Comparison of ENCODE assay signal across 16 mouse cellular contexts in the genomic region with DNA sequence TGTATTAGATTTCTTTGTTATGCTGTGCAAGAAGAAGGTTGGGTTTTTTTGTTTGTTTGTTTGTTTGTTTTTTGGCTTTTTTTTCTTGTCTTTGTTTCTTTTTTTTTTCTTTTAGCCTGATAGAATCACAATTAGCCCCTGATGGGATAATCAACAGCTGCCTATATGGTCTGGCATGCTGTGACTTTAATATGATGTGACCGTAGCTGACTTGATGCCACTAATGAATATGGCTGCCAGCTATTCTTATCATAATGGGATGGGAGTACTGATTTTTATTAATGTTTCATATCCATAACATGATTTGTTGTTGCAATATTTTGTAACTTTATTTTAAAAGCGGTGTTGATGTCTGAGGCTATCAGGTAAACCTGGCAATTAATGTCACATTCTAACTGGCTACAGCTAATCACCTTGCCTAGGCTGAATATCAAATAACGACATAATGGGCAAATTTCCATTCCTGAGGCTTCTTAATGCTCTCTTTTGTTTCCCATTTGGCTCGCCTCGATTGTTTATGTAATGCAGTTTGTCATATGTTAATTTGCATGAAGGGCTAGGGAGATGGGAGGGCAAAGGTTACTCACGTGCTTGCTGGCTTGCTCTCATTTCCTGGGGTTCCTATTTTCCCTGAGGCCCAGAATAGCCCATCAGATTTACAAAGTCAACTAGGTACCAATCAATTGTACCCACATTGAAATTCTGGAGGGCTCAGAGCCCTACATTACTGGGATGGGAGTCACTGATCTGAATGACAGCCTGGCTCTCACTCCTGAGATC.
DNase-seq lines count a peak whose midpoint lies in the region; ATAC-seq and TF ChIP-seq lines count a peak whose summit lies in the region.
"Had no signal": no experiment of that assay in that cellular context is flagged by ENCODE, and none has a peak within 500 bp of the region (broad histone marks: within the 10 kb centered on the region; RNA-seq: fewer than 3 reads in every experiment).

No protein-coding gene starts in this region.

- no peaks in the 10 kb centered on the region for H3K27me3 ChIP-seq in forebrain, embryonic 16.5 days (replicated peaks; ENCODE audit: control insufficient read depth, insufficient read depth, low read length)
- no peaks in the 10 kb centered on the region for H3K27me3 ChIP-seq in forebrain, postnatal 0 days (ENCODE audit: insufficient read depth, low read length)
- H3K27me3 ChIP-seq in hindbrain, postnatal 0 days (ENCODE audit: insufficient read depth, low read length), result no peaks in the 10 kb centered on the region
- H3K27me3 ChIP-seq in neural tube, embryonic 14.5 days (ENCODE audit: control insufficient read depth, insufficient read depth, low read length), result no peaks in the 10 kb centered on the region
- H3K27me3 ChIP-seq: heart, embryonic 13.5 days; kidney, embryonic 15.5 days had no signal

- no peak overlapping the region for H3K9ac ChIP-seq in forebrain, embryonic 16.5 days (replicated peaks; ENCODE audit: low read depth, low read length)
- H3K9ac ChIP-seq in forebrain, postnatal 0 days, result no peak overlapping the region
- no peak overlapping the region for H3K9ac ChIP-seq in hindbrain, postnatal 0 days (replicated peaks; ENCODE audit: low read length)
- H3K9ac ChIP-seq in neural tube, embryonic 14.5 days (replicated peaks; ENCODE audit: low read depth, low read length), result no peak overlapping the region
- H3K9ac ChIP-seq: heart, embryonic 13.5 days; kidney, embryonic 15.5 days had no signal

- H3K4me3 ChIP-seq in forebrain, embryonic 16.5 days (replicated peaks; ENCODE audit: low read length), result no peak overlapping the region
- H3K4me3 ChIP-seq in forebrain, postnatal 0 days (ENCODE audit: low read depth, low read length), result no peak overlapping the region
- no peak overlapping the region for H3K4me3 ChIP-seq in hindbrain, postnatal 0 days (ENCODE audit: low read length)
- H3K4me3 ChIP-seq in neural tube, embryonic 14.5 days (ENCODE audit: low read depth, low read length), result no peak overlapping the region
- H3K4me3 ChIP-seq: heart, embryonic 13.5 days; kidney, embryonic 15.5 days had no signal

- 0 out of 2 replicates have a peak, but pooled peaks cover 4% of the 10 kb centered on the region for H3K4me1 ChIP-seq in forebrain, embryonic 16.5 days (replicated peaks; ENCODE audit: control insufficient read depth, insufficient read depth, low read length)
- H3K4me1 ChIP-seq in forebrain, postnatal 0 days (ENCODE audit: insufficient read depth), result no peaks in the 10 kb centered on the region
- no peaks in the 10 kb centered on the region for H3K4me1 ChIP-seq in hindbrain, postnatal 0 days (ENCODE audit: insufficient read depth, low read length)
- no peaks in the 10 kb centered on the region for H3K4me1 ChIP-seq in neural tube, embryonic 14.5 days (ENCODE audit: control insufficient read depth, insufficient read depth, low read length)
- H3K4me1 ChIP-seq: heart, embryonic 13.5 days; kidney, embryonic 15.5 days had no signal

- no peak overlapping the region for H3K4me2 ChIP-seq in forebrain, embryonic 16.5 days (ENCODE audit: low read length)
- H3K4me2 ChIP-seq in forebrain, postnatal 0 days (ENCODE audit: low read depth), result no peak overlapping the region
- H3K4me2 ChIP-seq in hindbrain, postnatal 0 days (ENCODE audit: low read depth, low read length), result no peak overlapping the region
- no peak overlapping the region for H3K4me2 ChIP-seq in neural tube, embryonic 14.5 days (ENCODE audit: low read depth, low read length)
- H3K4me2 ChIP-seq: heart, embryonic 13.5 days; kidney, embryonic 15.5 days had no signal

- 22% methylated on average over 6 of the region's 6 CpGs for WGBS in forebrain, embryonic 16.5 days
- 27% methylated on average over 6 of the region's 6 CpGs for WGBS in forebrain, postnatal 0 days
- 20% methylated on average over 6 of the region's 6 CpGs for WGBS in hindbrain, postnatal 0 days
- WGBS in neural tube, embryonic 14.5 days, result 19% methylated on average over 6 of the region's 6 CpGs

- TF ChIP-seq POLR2A in brain, embryonic 14.5 days (IDR thresholded peaks at IDR 0.05; ENCODE audit: borderline replicate concordance, extremely low read depth, insufficient read depth, insufficient read length, poor library complexity, severe bottlenecking), result no peak

- ATAC-seq in forebrain, embryonic 16.5 days, result peak; percentile 23; the same call in 1 of the 2 replicates
- no peak for ATAC-seq in forebrain, postnatal 0 days
- ATAC-seq in hindbrain, postnatal 0 days, result 0 out of 2 replicates have a peak, but pooled peaks have one; percentile 32
- ATAC-seq in neural tube, embryonic 14.5 days (ENCODE audit: low read depth), result peak; percentile 65; the same call in 1 of the 2 replicates
- ATAC-seq in megakaryocyte-erythroid progenitor cell, adult 5-6 weeks (replicated peaks; ENCODE audit: low FRiP score, low TSS enrichment, poor library complexity, severe bottlenecking), result no peak

- no peak for DNase-seq in forebrain, postnatal 0 days
- DNase-seq in brain, embryonic 14.5 days (ENCODE audit: low read depth), result peak; percentile 79
- DNase-seq in hindbrain, postnatal 0 days (ENCODE audit: low spot score), result peak; percentile 52
- no peak for DNase-seq in kidney, adult 11 months
- DNase-seq in lung, postnatal 25 days (ENCODE audit: low spot score), result no peak
- DNase-seq: adrenal gland, adult 2 months; cerebellum, postnatal 14 days; gastrocnemius, postnatal 36 days; liver; lung, adult 2 months; thymus, postnatal 14 days had no signal

- no peak for TF ChIP-seq CTCF in forebrain, postnatal 0 days (IDR thresholded peaks at IDR 0.05; ENCODE audit: low read depth)
- TF ChIP-seq CTCF in brain, embryonic 14.5 days (IDR thresholded peaks at IDR 0.05; ENCODE audit: borderline replicate concordance, extremely low read depth, insufficient read depth, insufficient read length), result no peak
- TF ChIP-seq CTCF in hindbrain, postnatal 0 days (IDR thresholded peaks at IDR 0.05; ENCODE audit: low read depth), result no peak

- H3K9me3 ChIP-seq in forebrain, embryonic 16.5 days (ENCODE audit: control insufficient read depth, low read length), result no peaks in the 10 kb centered on the region
- no peaks in the 10 kb centered on the region for H3K9me3 ChIP-seq in forebrain, postnatal 0 days (ENCODE audit: low read length)
- no peaks in the 10 kb centered on the region for H3K9me3 ChIP-seq in hindbrain, postnatal 0 days (ENCODE audit: low read length)
- no peaks in the 10 kb centered on the region for H3K9me3 ChIP-seq in neural tube, embryonic 14.5 days (ENCODE audit: control insufficient read depth, low read length)
- H3K9me3 ChIP-seq: heart, embryonic 13.5 days had no signal

- H3K36me3 ChIP-seq in forebrain, embryonic 16.5 days (ENCODE audit: control insufficient read depth, insufficient read depth), result no peaks in the 10 kb centered on the region
- no peaks in the 10 kb centered on the region for H3K36me3 ChIP-seq in forebrain, postnatal 0 days (ENCODE audit: insufficient read depth)
- no peaks in the 10 kb centered on the region for H3K36me3 ChIP-seq in hindbrain, postnatal 0 days (ENCODE audit: insufficient read depth, low read length)
- no peaks in the 10 kb centered on the region for H3K36me3 ChIP-seq in neural tube, embryonic 14.5 days (ENCODE audit: control insufficient read depth, insufficient read depth, low read length)
- H3K36me3 ChIP-seq: kidney, embryonic 15.5 days had no signal

- no peak overlapping the region for H3K27ac ChIP-seq in forebrain, embryonic 16.5 days (ENCODE audit: low read length)
- H3K27ac ChIP-seq in forebrain, postnatal 0 days (ENCODE audit: low read depth, low read length), result no peak overlapping the region
- no peak overlapping the region for H3K27ac ChIP-seq in hindbrain, postnatal 0 days
- no peak overlapping the region for H3K27ac ChIP-seq in neural tube, embryonic 14.5 days (ENCODE audit: low read depth, low read length)
- H3K27ac ChIP-seq: heart, embryonic 13.5 days; kidney, embryonic 15.5 days had no signal

Comparison
In these comparisons a context has a peak if more than half of its experiments do, and no peak if none do; other contexts are left out.
1. ATAC-seq: peak in forebrain, embryonic 16.5 days (single experiment), hindbrain, postnatal 0 days (single experiment) and neural tube, embryonic 14.5 days (single experiment); none in forebrain, postnatal 0 days (single experiment) and megakaryocyte-erythroid progenitor cell, adult 5-6 weeks (single experiment).
2. DNase-seq: peak in brain, embryonic 14.5 days (single experiment) and hindbrain, postnatal 0 days (single experiment); none in forebrain, postnatal 0 days (single experiment), kidney, adult 11 months (single experiment) and lung, postnatal 25 days (single experiment).